Mouse (Mus musculus) lung, adult 2 months (tissue): ENCODE data around the gene Hba-x.

Experiments used
- CTCF ChIP-seq: fragments of 200-500 bp; IDR thresholded peaks from 2 replicates; pipeline ENCODE4 v1.5.1; 2011; ENCODE audit warnings: mild to moderate bottlenecking, low read length, control low read depth; ENCODE audit not compliant: insufficient read depth
- POLR2A ChIP-seq: fragments of 200-500 bp; IDR thresholded peaks from 2 replicates; pipeline ENCODE4 v1.6.1; 2011; ENCODE audit warnings: low read depth, mild to moderate bottlenecking, control low read depth, low read length, borderline replicate concordance; ENCODE audit errors: extremely low read depth

DNA sequence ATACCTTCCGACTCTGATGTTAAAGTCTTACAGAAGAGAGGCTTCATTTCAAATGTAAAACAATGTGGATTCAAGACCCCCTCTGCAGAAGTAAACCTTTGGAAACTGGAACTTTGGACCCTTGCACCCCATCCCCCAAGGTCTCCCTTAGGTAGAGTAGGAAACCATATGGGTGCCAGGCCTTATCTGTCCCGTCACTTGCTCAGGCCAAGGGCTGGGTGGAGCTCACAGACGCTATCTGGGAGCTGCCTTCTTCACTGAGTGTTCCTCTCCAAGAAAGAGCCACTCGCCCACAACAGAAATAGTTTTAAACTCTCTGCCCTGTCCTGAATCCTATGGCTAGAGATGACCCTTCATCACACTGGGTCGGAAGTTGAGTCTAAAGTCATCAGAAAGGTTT lies 7.2 kb upstream of the Hba-x start:
- TF ChIP-seq CTCF, result no peak
- TF ChIP-seq POLR2A, result no peak
